Mouse (Mus musculus) frontal cortex, postnatal 25 days (tissue): Measurements from ENCODE around the gene 1110008P14Rik.
"Not testable (repeated sequence)": the region's sequence is repeated elsewhere in the genome, so short reads cannot be mapped to it uniquely, and the experiment has no call there.

Experiments used
- DNase-seq, 2 experiments: peaks; one replicate each; pipeline ENCODE4 v3.0.0; 2022; ENCODE audit warnings: low spot score in 2 of 2

Gene 1110008P14Rik

DNA sequence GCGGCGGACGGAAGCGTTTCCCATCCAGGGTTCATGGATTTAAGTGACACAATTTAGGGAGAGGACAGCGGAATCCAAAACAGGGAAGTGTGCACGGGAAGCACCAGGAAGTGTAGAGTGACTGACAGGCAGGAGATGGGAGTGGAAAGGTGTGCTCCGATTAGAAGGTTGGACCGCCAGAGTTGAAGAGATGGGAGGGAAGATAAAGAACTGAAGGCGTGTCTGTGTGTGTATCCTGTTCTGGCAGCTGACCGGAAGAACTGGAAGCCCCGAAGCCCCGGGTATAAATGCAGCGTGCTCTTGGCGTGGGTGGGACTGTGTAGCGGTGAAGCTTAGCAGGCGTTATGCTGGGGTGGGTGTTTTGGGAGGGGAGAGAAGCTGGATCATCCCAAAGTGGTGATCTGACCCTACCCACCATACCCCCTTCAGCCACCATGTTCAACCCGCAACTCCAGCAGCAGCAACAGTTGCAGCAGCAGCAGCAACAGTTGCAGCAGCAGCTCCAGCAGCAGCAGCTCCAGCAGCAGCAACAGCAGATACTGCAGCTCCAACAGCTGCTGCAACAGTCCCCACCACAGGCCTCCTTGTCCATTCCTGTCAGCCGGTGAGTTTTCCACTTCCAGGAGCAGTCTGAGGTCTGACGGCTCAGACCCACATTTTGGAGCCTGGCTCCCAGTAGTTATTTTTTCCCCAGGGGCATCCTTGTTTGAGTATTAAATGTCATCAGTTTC is 18.2 kb downstream of the 1110008P14Rik start:
- DNase-seq, result no peak

DNA sequence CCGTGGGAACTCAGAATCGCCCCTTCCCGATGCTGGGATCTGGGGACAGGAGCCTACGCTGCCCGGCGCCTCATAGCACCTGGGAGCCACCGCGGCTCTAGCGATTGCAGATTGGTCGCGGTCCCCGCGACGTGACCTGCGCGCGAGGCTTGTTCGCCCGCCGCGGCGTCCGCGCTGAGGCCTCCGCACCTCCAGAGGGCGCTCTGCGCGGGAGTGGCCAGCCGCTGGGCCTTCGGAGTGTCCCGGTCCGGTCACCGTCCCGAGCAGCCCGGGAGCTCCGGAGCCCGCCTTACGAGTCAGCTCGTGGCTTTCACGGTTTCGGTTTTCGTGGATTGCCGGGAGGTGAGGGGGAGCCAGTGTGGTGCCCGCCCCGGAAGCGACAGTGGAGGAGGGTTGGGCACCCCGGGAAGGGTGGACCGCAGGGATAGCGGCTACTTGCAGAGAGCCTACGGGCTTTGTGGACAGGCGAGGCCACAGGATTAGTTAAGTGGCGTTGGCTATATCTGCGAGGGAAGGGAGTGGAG is 18.9 kb downstream of the 1110008P14Rik start:
- DNase-seq, result peak; percentile 81 to 82

DNA sequence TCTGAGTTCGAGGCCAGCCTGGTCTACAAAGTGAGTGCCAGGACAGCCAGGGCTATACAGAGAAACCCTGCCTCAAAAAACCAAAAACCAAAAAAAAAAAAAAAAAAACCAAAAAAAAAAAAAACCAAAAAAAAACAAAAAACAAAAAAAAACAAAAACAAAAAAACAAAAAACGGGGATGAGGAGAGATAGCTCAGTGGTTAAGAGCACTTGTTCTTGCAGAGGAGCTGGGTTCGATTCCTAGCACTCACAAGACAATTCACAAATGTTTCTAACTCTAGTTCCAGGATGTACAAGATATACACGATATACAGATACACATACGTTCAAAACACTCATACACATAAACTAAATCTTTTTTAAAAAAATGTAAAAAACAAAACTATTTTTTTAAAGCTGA is 19.5 kb downstream of the 1110008P14Rik start:
- not testable (repeated sequence) for DNase-seq

DNA sequence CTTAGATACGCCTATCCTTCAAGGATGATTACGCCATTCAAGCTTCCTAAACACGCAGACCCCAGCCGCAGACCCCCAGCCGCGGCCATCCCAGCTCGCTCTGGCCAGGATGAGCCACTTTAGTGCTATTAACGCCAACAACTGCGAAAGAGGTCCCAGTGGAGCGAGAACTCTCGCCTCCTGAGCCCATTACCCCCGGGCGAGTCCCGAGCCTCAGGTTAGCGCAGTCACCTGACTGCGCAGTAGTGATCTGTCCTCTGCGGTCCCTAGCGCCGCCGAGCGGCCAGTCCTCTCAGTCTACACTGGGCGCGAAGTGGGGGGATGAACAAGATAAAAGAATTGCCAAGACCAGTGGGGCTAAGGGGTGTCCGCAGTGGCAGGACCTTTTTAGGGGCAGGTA is 20.3 kb downstream of the 1110008P14Rik start:
- DNase-seq, result peak in 1 of 2 experiments; percentile 59

DNA sequence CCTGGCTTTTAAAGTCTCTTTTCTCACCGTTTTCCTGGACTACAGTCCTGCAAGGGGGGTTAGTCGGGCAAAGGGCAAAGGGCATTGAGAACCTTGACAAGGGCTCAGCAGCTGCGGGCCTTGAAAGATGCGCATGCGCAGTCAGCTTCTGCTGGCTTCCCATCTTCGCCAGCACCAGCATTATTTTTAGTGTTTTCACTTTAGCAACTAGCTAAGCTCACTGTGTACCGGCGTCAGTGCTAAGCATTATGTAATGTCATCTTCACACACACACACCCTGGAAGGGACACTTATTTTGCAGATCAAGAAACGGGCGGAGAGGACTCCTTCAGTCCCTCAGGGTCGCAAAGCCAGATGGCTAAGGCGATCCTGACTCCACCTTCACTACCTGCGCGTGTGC is 21.0 kb downstream of the 1110008P14Rik start:
- peak in 1 of 2 experiments; percentile 61 for DNase-seq

DNA sequence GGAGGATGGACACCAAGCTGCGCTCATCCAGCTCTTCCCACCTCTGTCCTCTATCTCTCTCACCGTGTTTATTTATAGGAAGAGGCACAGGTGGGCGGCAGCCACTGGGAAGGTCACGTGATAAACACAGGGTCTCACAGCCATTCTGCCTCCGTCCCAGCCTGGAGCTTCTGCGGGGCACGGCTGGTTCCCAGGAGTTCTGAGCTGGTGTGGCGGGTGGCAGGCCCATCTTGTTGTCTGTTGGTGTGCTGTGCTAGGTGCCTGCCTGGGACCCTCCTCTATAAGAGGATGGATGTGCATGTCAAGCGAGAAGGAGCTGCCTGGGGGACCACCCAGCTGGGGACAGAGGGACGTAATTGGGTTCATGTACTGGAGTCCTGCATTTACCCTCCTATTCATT is 23.4 kb downstream of the 1110008P14Rik start:
- DNase-seq, result no peak

DNA sequence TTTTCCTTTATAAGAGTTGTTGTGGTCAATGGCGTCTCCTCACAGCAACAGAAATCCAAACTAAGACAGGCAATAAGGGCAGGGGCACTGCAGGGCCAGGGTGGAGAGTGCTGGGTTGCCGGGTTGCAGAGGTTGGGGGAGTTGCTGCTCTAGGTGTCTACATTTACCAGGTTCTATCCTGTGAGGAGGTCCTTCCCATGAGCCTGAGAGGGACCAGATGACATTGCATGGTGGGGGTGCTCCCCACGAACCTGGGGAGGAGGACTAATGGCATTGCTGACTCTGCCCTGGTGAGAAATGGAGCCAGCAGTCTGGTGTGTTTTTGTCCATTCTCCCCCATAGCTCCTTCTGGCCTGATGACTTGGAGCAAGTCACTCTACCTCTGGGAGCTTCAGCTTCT is 24.0 kb downstream of the 1110008P14Rik start:
- no peak for DNase-seq

DNA sequence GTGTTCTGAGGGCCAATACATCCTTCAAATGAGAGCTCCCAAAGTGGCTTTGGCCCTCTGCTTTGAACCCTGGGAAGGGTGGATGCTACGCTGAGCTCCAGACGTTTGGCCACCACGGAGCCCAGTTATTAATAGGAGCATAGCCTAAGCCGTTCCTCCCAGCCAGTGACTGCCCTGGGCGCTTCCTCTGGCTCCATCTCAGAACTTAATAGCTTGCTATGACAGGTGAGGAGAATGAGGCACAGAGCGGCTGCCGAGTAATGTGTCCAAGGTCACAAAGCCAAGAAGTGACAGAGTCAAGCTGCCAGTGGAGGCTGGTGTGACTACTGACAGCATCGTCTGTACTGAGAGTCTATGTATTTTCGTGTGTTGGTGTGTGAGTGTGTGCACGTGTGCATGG is 25.5 kb downstream of the 1110008P14Rik start:
- no peak for DNase-seq

DNA sequence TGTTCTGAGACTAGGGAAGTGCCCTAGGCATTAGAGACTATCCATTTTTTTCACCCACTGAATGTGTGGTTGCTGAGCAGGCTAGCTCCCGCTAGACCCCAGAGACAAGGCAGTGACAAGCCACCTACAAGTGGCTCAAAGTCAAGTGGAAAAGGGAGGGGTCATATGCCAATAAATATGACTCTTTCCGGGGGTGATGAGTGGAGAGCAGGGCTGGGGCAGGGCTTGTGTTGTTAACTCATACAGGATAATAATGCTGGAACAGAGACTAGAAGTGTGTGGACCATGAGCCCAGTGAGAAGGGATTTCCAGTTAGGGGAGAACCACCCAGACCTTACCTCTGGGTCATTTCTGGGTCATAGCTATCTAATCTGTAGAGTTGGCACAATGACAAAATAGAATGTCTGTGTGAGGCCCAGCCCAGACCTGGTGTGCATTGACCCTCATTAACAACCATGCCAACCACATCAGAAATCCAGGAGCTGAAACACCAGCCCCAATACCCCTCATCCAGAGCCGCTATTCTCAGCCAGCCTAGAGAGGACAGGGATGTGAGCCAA is 27.3 kb downstream of the 1110008P14Rik start:
- no peak for DNase-seq

DNA sequence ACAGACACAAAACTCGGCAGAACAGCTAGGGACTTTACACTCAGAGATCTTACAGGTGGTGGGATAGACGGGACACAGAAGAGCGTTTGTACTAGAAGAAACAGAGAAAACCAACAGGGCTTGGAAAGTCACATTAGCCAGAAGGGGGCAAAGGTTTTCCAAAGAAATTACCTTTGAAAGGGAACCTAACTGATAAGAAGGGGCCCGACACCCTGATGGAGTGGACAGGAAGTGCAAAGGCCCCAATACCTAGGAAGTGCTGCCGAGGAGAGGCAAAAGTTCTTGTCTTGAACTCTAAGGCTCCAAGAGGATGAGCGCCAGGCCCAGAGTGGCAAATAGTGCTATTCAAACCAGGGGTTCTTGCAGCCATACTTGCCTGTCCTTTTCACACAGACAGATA is 27.9 kb downstream of the 1110008P14Rik start:
- DNase-seq, result no peak

DNA sequence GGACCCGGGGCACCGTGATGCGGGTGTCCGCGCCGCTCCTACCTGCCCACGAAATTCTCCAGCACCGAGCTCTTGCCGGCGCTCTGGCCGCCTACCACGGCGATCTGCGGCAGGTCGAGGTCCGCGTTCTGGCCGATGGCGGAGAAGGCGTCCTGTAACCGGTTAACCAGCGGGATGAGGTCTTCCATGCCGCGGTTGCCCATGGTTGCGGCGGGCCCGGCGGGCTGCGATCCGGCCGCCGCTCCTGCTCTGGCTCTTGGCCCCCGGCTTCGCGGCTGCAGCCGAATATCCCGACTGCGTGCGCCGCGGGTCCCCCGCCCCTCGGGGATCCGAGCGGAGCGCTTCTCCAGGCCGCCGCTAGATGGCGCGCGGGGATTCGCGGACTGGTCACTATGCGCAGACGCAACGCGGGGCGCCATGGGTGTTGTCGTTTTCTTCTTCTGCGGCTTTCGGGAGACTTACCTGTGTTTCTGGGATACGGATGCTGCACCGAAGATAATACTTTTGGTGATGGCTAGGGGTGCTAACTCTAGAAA is 28.7 kb downstream of the 1110008P14Rik start, which contains the start of gene Dnm1:
Gene Dnm1, minus strand, starts transcription at position 332 of the 536 bp plus-strand sequence.
- DNase-seq, result peak; percentile 89 to 92

DNA sequence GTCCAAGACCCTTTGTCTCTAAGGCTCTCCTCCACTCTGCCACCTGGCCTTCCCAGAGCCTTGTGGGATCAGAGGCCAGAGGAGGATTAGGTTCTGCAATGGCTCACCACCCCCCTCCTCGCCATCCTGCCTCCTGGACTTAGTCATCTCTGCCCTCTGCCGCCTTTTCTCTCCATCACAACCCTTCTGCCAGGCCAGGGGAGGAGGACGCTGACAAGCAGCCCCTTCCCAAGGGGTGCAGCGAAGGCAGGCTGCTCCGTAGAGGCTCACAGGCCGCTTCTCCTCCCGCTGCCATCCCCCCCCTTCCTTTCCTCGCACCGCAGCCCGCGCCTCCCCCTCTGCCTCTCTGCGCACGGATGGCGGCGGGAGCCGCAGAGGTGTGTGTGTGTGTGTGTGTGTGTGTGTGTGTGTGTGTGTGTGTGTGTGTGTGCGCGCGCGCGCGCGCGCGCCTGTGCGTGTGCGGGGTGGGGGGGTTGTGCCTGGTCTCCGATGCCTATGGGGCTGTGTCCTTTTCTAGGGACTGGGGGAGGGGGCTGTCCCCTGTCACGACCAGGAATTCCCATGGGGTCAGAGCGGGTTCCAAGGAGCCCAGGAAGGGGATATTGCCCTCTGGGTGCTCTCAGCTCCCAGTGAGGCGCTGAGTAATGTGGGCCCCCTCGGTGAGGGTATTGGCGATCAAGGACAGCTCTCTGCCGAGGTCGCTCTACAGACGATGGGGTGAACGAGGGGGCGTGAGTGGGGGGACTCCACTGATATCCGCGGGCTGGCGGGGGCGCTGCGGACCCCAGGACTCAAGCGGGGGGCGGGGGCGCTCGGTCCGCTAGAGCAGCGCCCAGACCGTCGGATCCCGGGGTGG is 29.4 kb downstream of the 1110008P14Rik start, which contains the start of gene Ciz1:
Gene Ciz1, plus strand, starts transcription at position 177 of the 856 bp plus-strand sequence.
- no peak for DNase-seq

DNA sequence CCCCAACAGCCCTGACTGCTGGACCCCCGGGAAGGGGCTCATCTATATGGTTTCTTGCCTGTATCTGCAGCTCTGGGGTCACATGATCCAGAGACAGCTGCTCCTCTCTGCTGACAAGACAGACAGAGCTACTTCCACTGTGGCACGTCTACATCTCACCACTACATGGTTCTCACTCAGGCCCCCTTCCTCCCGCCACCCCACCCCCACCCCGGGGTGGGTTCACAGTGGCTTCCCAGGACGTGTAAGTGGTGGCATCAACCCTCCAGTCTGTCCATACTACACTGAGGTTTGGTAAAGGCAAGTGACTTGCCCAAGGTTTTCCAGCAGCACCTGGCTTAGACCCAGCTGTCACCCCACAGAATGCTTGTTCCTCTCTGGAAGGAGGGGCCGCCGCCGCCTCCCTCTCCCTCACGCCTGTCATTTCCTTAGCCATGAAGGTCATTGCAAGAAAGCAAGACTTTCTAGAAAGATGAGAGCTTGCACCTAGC is 30.2 kb downstream of the 1110008P14Rik start:
- DNase-seq, result no peak

DNA sequence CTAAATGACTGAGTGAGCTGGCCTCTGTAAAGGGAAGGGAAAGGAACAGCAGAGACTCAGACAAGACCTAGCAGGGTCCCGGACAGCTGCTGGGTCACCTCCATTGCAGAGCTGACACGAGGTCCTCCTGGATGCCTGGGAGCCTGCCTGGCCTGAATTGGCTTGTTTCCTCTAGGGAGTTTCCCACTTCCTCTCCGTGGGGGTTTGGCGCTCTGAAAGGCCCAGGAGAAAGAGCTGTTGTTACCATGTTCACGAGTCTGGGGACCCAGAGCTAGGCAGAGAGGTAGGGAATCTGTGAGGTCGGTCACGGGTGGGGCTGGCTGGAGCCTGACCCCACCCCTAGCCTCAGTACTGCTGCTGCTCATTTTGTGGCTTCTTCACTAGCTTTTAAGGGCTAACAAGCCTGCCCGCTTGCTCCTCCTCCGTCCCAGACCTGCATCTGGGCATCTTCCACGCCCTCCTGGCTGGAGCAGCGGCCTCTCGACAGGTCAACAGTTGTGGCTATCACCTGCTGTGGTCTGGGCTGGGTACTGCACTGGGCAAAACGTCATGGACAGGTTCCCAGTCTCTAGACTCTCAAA is 31.2 kb downstream of the 1110008P14Rik start:
- DNase-seq, result no peak

DNA sequence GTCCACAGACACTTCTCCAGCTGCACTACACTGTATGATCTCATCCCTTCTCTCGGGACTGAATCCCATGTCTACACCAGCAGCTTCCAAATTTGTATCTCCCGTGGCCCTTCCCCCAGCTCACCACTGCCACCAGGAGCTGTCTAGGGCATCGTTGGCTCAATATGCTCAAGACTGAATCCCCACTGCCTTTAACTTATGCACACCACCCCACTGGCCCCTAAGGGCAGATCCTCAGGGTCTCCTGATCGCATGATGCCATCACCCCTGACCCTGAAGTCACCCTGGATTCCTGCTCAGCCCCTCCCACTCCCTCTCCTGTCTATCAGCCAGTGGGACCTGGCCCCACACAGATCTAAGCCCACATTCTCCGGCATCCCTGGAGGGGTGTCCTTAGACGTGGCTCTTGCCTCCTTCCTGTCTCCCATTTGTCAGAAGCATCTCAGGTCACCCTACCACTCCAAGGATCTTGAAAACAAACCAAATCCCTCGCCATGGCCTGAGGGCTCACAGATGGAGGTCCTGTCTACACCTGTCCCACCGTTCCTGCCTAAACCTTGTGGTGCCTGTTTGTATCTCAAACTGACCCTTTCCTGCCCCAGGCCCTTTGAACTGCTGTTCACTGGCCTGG is 32.0 kb downstream of the 1110008P14Rik start:
- DNase-seq, result no peak

DNA sequence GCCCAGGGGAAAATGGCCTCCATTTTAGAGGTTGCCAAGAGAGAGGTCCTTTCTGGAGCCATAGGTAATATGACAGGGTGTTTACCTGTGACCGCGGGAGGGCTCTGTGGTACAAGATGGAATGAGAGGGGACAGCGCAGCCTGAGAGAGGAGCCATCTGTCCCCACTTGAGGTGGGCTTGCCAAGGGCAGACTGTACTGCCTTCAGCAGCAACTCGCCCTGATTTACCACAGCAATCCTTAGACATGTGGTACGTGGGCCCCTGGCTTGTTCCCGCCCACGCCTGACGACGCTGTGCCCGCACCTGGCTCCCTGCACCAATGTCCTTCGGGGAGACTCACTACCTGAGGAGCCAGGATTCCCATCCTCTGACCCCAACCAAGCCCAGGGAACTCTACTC is 33.4 kb downstream of the 1110008P14Rik start:
- no peak for DNase-seq

DNA sequence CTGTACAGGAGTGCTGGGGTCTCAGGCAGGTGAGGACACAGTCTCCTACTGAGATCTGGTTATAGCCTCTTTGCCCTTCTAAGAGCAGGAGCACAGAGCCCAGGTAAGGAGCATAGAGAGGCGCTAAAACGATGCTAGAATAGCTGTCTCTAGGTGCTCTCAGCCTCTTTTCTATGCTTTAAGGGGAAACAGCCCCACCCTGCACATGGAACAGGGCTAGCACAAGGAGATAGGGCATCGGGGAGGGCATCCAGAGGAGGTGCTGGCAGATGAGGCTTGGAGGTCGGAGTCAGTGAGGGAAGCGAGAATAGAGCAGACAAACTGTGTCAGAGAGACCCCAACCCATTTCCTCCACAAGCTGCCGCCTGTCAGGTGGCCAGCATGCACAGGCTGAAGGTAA is 34.7 kb downstream of the 1110008P14Rik start:
- no peak for DNase-seq

DNA sequence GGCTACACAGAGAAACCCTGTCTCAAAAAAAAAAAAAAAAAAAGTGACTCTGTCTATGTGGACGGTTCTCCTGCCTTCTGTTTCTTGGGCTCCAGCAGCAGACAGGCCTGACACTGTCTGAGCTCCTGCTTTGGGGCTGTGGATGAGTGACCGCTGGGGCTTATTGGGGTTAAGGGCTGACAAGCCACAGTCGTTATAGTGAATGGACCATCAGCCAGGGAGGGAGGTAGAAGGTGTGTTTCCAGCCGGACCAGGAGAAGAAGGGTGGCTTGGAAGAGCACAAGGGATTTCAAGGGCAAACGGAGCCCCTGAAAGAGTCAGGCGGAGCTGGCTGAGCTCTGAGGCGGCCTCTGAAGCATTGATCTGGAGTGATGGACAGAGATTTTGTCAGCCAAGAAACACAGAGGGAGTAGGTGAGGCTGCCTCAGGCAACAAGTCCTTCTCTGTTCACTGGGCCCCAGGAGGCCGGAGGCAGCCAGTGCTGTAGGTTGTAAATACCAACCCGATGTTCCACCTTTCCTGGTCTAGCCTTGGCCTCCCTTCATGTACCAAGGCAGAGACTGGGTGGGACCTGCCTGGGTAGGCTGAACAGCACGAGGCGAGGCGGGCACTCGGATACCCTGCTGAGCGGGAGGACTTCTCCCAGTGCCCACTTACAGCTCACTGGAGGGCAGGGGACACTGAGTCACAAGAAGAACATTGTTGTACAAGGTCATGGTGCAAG is 37.0 kb downstream of the 1110008P14Rik start:
- DNase-seq, result no peak

DNA sequence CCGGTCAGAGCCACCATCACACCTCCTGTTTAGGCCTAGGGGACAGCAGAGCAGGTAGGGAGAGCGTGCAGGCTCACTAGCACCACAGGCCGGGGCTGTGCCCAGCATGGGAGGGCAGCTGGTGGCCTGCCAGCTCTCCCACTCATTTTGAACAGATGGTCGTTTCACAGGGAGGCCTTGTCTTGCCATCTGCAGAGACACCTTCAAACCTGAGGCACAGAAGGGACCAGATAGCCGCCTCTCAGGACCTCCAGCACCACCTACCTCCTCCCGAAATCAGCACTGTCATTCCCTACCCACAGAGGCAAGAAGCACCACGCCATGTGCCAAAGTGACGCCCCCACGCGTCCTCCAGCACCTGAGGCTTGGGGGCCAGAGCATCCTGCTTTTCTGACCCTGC is 37.7 kb downstream of the 1110008P14Rik start:
- no peak for DNase-seq

DNA sequence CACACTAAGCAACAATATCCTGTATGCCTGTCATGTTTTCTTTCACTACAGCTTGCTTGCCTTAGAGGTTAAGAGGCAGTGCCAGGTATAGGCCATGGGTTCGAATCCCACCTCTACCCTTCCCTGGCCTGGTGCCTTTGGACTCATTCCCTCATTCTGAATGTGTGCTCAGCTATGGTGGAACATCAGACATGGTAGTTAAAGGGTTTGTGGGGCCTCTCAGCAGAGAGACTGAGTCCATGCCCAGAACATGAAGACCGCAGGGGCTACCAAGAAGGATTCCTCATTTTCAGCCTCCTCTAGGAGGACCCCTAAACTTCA is 38.4 kb downstream of the 1110008P14Rik start:
- DNase-seq, result no peak
